Mouse (Mus musculus) cerebellum, adult 8-10 months (tissue): ENCODE data around the gene Myog.
A peak's percentile ranks its signal among the peaks of the same experiment; 100 is the strongest.

Source experiments
- DNase-seq: peaks from one replicate; pipeline ENCODE4 v3.0.0; 2022

The Myog gene

DNA sequence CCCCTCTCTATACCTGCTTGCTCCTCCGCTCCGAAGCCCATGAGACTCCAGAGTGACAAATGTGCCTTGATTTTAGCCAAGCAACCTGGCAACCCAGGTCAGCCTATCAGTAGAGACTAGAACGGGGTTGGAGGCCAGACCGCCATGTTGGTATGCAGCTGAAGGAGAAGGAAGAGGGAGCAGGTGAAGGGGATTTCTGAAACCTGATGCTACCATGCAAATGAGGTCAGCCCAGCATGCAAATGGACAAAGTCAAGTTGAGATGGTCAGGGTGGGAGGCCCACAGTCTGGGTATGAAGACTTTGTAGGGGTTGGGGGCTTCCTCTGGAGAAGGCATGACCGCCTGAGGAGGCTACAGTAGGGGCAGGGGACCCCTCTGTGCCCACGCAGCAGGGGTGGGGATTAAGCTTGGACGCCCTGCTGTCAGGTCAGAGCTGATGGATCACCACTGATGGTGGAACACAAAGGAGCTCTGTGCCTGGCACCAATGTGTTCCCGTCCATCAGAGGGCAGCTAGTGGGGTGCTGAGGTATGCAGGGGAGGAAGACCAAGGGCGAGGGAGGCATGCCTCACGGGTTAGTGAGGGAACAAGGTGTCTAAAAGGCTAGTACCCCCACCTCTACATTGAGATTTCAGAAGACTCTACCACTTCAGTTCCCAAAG lies 4.2 kb upstream of the Myog start:
- no peak for DNase-seq

DNA sequence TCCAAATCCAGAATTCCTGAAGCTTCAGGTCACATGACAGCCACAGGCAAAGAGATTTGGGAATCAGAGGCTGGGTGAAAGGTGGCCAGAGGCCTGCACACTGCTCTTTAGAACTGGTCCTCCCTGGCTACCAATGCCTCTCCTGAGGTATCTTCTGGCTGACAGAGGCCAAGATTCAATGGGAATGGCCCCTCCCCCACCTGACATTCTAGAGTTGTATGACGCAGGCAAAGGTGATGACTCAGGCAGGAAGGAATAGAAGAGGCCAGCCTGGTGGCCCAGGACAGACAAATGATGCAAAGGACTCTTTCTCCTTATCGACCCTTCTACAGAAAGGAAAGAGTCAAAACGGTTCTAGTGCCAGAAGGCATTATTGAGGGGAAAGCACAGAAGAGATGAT lies 1.6 kb upstream of the Myog start:
- no peak for DNase-seq

DNA sequence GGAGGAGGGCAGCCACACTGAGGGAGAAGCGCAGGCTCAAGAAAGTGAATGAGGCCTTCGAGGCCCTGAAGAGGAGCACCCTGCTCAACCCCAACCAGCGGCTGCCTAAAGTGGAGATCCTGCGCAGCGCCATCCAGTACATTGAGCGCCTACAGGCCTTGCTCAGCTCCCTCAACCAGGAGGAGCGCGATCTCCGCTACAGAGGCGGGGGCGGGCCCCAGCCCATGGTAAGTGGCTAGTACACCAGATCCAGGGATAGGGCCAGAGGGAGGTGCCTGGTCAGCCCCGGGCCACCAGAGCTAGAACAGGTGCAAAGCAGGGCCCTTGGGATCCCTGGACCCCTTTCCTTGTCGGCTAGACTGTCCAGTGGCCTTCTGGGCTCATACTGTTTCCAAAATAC lies 511 bp downstream of the Myog start:
- DNase-seq, result no peak

DNA sequence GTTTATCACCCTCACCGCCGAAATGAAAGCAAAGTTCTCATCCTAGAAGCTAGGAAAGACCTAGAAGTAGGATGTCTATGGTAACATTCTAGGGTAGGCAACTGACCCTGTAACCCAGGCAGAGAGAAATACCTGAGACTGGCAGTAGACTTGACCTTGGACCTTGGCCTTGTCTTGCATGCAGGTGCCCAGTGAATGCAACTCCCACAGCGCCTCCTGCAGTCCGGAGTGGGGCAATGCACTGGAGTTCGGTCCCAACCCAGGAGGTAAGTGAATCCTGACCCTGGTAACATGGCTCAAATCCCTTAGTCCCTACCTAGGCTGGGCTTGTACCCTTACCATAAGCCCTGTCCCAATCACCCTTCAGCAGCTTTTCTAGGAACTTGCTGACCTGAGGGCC lies 1.1 kb downstream of the Myog start:
- DNase-seq, result peak; percentile 70

DNA sequence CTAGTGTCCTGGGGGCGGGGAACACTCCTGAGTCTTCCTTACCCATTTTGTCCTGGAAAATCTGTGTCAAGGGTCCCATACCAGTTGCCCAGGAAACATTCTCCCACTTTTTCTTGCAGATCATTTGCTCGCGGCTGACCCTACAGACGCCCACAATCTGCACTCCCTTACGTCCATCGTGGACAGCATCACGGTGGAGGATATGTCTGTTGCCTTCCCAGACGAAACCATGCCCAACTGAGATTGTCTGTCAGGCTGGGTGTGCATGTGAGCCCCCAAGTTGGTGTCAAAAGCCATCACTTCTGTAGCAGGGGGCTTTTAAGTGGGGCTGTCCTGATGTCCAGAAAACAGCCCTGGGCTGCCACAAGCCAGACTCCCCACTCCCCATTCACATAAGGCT lies 1.8 kb downstream of the Myog start:
- no peak for DNase-seq

DNA sequence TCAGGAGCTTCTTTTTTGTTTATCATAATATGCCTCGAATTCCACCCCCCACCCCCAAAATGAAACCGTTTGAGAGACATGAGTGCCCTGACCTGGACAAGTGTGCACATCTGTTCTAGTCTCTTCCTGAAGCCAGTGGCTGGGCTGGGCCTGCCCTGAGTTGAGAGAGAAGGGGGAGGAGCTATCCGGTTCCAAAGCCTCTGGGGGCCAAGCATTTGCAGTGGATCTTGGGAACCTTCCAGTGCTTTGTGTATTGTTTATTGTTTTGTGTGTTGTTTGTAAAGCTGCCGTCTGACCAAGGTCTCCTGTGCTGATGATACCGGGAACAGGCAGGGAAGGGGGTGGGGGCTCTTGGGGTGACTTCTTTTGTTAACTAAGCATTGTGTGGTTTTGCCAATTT lies 2.3 kb downstream of the Myog start:
- no peak for DNase-seq

DNA sequence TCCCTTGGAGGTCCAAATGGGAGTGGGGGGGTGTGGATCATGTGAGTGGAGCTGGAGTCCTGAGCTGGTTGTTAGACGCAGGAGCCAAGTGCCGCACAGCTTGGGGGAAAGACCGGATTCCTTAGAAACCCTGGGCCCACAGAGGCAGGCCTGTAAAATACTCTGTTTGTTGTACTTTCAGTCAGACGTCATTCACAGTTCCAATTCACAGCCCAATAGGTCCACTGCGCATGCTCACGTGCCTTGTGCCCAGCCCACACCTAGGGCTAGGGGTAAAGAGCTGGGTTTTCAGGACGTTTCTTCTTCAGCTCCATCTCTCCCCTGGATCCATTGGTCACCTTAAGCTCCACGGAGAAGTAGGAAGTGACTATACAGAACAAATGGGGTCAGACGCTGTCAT lies 2.8 kb downstream of the Myog start:
- DNase-seq, result no peak

DNA sequence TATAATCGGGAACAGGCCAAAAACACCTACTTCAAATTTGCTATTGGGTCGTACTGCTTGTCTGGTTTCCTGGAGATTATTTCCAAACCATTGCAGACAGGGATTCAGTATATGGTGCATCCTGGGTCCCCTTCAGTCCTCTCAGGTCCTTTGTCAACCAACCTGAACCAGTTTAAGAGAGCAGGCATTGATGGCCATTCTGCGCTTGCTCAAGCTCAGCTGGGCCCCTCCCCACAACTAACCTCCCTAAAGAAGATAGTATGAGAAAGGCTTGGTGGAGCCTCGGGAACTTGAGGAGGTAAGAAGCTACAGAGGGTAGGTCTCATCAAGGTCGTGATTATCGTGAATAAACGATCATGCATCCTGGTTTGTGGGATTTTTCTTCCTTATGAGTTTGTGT lies 3.5 kb downstream of the Myog start:
- DNase-seq, result no peak

DNA sequence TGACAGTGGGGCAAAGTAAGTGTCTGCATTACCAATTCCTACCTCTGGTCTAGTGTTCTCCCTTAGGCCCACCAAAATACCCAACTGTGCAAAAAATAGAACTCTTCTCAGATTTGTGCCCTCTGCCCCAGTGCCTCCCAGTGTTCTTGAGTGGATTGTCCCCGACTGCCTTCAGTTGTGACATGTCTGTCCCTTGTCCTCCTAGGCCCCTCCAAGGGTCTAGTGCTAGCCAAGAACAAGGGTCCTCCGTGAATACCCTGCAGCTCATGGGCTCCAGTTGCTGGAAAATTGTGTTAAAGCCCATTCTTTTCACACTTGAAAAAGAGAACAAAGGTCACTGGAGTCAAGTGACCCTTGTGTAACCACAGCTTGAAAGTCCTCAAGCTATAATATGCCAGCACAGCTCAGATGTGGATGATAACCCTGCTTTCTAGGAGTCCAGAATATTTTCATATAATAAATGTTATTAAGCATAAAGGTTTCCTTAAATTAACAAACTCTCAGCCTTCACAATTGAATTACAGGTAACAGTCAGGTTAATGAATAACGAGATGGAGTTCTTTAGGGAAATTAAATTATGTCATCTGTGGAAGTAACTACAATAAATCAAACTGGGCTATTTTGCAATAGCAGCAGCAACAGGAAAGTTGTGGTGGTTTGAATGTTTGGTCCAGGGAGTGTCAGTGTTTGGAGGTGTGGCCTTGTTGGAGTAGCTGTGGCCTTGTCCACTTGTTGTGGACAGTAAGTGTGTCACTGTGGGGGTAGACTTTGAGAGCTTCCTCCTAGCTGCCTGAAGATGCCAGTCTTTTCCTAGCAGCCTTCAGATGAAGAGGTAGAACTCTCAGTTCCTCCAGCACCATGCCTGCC lies 4.2 kb downstream of the Myog start:
- no peak for DNase-seq

DNA sequence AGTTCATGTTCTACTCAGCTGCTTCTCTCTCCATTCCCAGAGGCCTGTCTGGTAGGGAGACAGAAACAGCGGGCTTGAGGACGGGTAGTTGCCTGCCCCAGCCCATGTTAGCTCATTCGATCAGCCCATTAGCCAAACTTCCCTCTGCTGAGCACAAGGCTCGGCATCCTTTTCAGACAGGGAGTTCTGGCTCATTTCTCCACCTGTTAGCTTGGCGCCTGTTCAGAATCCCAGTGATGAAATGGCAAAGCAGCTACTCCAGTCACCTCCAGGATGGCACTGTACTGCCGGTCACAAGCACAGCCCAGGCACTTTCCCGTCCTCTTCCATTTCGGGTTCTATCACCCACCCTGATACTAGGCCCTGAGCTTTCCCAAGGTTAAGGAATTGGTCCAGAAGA lies 7.5 kb downstream of the Myog start:
- DNase-seq, result peak; percentile 90

DNA sequence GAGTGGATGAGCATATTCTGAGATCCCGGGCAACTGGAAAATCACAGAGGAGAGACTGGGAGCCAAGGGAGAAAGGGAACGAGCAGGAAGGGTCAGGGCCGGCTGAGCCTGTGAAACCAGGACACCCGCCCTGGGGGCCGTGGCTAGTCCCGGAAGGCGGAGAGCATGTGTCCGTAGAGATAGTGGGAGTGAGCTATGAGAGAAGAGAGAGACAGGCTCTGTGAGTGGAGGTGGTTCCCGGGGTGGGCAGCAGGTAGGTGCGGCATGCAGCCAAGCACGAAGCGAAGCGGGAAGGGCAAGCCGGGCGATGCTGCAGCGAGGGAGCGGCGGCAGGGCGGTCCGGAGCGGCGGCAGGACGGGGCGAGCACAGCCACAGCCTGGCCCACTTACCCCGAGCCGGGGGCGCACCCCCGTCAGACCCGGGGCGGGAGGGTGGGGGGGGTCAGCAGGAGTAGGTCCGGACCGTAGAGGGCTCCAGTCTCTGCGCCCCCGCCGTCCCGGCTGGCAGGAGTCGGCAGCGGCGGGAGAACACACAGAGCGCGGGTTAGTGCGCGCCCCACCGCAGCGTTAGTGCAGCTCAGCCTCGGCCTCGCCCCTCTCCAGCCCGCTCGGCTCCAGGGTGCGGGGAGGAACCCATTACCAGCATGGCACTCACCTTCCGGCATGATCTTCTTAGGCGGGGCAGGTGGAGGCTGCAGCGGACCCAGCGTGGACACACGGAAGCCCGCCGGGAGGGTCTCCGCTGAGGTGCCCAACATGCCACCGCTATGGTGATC lies 9.0 kb downstream of the Myog start:
- DNase-seq, result peak; percentile 59

DNA sequence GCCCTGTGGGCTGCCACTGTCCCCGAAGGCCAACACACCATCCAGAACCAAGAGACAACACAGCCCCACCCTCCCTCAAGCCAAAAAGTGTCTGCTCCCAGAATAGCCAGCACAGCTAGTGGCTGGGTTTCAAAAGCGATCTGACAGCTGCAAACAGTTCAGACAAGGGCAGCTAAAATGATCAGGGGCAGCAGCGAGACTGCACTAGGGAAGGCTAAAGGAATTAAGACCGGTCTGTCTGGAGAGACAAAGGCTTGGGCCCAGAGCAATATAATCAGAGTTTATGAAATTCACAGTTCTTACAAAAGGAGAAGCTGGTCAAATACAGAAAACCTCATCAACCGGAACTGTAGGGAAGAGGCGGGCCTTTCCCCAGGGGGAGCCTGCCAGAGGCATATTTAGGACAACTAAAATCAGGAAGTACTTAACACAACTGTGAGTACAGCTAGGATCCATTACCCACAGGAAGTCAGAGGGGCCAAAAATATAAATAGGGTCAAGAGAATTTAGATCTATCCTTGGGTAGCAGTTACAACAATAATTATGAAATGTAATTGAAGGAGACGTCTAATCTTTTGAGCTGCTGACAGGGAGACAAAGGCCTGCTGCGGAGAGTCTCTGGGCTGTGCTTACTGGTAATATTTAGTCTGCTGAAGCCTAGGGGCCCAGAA lies 12.9 kb downstream of the Myog start:
- no peak for DNase-seq

DNA sequence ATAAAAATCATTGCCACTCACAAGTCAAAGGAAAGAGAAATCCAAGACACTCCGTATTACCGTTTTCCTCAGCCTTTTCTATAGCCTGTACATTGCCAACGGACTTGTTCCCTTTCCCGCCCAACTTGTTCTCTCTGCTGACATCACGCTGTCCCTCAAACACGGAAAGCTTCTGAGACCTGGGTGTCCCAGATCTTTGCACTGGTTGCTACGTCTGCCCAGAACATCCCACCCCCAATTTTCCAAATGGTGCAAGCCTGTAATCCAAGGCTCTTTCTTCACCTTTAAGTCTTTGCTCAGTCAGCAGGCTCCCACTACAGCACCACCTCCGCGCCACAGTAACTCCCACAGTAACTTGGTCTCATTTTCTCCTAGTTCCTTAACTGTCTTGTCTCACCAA lies 15.2 kb downstream of the Myog start:
- no peak for DNase-seq

DNA sequence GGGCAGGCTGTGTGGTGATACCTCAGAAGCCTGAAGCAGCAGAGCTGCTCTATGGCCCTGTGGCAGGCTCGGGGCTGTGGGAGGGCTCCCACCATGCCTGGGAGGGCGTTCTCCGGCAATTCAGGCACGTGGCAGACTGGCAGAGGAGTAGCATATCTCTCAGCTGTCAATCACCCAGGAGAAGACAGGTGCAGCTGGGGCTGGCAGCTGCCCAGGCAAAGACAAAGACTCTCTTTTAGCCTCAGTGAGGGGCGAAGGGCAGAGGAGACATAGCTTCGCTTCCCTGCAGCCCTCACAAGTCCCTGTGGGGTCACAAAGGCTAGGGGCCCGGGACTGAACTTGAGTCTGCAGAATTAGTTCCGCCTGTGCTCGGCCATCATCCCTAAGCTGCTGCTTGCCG lies 17.6 kb downstream of the Myog start:
- DNase-seq, result no peak

DNA sequence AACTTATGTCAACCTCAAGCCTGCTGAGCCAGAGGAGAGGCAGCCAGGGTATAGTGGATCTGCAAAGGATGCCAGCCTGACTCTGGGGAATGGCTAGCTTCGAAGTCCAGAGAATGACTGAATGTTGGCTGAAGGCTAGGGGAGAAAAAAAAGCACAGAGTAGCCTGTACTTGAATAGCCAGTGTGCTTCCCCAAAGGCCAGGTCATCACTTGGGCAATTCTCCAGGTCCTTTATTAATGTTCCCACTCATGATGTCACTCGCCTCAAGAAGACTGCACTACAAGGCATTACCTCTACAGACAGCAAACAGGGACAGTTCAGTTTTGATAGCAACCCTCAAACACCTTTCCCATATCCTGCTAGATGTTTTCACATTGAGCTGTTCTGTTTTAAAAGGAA lies 20.5 kb downstream of the Myog start:
- DNase-seq, result no peak

DNA sequence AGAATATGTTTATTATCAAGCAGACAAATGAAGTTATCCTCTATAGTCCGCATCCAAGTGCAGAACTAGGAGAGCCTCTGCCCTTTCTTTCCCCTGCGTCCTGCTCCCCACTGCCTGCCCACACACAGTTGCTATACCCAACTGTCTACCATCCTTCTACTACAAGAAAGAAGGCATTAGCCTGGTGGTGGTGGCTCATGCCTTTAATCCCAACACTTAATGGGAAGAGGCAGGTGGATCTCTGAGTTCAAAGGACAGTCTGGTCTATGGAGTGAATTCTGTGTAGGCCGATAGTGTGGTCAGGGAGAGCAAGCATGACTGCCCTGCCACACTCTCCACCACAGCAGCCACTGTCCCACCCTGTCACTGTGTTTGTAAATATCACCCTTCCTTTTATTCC lies 20.9 kb downstream of the Myog start:
- no peak for DNase-seq

DNA sequence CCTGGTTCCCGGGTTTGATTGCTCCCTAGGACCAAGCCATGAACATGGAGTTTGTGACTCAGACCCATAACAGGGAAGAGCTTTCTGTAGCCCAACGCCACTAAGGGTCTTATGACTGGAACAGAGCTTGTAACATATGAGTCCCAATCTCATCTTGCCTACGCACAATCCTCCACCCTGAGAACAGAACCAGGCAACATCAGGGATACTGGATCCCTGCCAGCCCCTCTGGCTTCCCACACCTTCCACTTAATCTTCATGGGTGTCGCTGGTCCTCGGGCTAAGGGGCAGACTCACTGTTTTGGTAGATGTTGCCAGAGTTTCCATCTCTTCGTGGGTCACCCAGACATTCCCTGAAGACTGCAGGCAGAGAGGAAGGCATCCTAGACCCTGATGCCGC lies 22.0 kb downstream of the Myog start:
- DNase-seq, result no peak

DNA sequence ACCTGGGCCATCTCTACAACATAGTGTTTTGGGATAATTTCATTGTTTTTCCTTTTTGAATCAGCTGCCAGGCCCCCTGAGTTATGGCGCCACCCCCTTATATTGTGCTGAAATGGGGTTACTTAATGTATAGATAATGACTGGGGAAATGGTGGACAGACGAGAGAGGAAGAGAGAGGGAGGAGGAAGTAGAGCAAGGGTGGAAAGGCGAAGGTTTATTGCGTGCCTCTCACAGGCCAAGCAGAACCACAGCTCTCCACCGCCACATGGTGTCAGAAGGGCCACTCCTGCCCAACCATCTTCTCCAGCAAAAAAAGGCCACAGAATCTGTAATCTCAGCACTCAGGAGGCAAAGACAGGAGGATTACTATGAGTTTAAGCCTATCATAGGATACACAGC lies 25.4 kb downstream of the Myog start:
- DNase-seq, result no peak

DNA sequence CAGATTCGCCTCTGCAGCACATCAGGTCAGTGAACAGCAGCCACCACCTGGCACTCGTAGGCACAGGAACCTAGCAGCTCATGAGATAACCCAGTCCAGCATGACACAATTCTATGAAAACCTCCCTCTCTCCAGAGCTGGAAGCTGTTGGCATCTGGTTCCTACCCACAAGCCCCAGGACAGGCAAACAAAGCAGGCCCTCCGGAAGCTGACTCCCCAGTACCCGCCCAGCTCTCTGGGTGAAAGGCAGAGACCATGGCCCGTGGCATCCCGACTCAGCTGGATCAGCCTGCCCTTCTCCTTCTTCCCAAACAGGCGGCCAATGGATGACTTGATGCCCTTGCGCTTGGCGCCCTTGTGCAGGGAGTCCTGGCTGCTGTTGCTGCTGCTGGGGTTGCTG lies 26.6 kb downstream of the Myog start:
- no peak for DNase-seq

DNA sequence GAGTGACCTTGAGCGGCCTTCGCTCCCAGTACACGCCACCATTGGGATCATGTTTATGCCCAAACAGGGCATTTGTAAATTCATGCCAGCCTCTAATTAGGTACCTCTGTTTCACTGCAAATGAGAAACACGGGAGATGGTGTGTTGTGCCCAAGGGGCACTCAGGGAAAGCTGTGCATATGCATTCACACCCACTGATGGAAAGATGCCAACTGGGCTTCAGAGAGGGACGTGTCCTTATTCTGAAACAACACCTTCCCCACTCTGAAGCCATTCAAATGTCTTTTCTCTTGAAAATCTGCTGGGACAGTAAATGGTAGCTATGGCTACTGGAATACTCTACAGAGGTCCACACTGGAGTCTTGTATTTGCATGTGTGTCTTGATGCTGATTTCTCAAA lies 28.5 kb downstream of the Myog start:
- no peak for DNase-seq

DNA sequence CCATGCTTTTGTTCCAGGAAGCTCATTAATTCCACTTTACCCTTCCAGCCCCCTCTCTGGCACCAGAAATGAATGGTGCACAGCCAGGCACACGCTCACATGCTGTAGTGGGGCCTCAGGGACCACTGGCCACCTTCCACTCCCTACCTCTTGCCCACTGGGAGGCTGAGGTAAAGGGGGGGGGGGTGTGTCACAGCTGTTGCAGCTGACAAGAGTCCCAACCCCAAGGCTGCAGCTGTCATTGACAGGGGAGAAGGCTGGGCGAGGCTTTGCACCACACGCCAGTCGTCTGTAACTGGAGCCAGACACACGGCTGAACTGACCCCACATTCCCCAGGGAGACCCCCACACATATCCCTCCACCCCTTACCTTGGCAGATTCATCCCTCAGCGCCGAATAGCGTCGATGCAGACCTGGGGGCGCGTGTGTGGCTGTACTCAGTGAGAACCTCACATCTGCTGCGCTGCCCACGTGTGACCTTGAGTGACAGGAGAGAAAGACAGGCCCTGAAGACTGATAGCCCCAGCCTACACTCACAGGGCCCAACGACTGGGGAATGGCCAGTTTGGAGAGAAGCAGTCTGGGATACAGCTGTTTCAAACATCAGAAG lies 31.0 kb downstream of the Myog start:
- DNase-seq, result no peak

DNA sequence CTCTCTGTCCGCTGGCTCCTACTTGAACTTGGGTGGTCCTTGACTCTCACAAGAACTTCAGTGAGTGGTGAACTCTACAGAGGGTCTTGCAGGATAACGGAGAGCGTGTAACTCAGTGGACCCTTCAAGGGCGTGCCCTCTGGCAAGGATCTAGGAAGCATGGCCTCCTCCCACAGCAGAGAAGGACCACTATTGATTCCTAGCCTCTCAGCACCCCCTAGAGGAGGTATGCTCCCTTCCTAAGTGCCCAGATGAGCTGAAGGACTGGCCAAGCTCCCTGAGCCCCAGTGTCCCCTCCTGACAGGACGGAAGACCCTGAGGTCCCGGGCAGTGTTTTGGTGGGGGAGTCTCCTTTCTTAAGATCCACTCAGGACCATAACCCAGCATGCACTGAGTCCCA lies 32.8 kb downstream of the Myog start:
- no peak for DNase-seq

DNA sequence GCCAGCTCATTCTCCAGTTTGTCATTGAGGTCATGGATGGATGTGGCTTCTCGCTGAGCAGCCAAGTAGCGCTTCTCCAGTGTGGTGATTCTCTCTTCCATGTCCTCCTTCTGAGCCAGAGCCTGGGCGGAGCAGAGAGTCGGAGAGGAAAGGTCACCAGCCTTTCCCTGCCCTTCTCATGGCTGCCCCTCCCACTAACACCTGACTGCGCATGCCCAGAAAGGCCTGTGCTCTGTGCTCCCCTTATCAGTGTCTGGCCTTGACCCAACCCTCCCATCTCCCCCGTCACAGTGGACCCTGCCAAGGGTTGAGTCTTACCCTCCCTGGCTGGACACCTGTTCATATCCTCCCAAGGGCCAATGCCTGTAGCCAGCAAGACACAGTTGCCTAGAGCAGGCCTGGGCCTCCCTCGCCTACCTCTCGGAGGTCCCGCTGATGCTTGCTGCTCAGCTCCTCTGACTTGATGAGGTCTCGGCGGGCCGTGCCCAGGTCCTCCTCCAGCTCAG lies 37.1 kb downstream of the Myog start:
- DNase-seq, result no peak
